Mouse (Mus musculus): ENCODE measurements at regions not wholly inside any gene's neighbourhood (a gene's known extent, or its start where the extent isn't known, plus 50 kb on each side); places are given as distances from the start of the nearest gene placed in this dataset.

DNA sequence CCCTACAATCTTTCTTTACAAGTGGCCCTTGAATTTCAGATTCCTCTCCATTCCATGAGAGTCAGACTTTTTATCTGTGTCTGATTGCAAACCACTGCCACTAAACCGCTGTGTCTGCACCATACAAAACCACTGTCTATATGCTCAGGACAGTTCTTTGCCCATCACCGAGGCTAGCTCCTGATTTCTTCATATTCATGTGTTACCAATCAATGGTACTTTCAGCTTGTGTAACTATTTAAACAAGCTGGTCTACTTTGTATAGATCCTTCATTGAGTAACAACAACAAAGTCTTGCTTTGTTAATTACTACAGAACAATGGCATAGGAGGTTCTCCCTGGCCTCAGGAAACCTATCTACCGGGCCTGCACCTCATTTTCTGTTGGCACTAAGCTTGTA is 164.0 kb downstream of the Gm11361 start:
- TF ChIP-seq CTCF (conservative IDR thresholded peaks at IDR 0.05 in 1 of 2, IDR thresholded peaks at IDR 0.05 in 1 of 2; ENCODE audit: low read depth in 2 of 2, low read length in 2 of 2) = no peak
- TF ChIP-seq HCFC1 (IDR thresholded peaks at IDR 0.05; ENCODE audit: low read depth, low read length) = no peak
- TF ChIP-seq POLR2A (IDR thresholded peaks at IDR 0.05; ENCODE audit: low read depth, low read length) = no peak
- no peak for TF ChIP-seq NRF1 (IDR thresholded peaks at IDR 0.05; ENCODE audit: low read depth, low read length)
- no peak for TF ChIP-seq SMC3 (IDR thresholded peaks at IDR 0.05; ENCODE audit: low read depth, low read length)
- no peak for TF ChIP-seq POLR2AphosphoS2 (IDR thresholded peaks at IDR 0.05; ENCODE audit: low read depth, low read length)
- TF ChIP-seq EP300 (IDR thresholded peaks at IDR 0.05; ENCODE audit: low read length) = no peak
- TF ChIP-seq MEF2A (IDR thresholded peaks at IDR 0.05; ENCODE audit: borderline replicate concordance, low read depth, low read length) = no peak
- TF ChIP-seq PAX5 (IDR thresholded peaks at IDR 0.05; ENCODE audit: low read length) = no peak
- TF ChIP-seq MAX (IDR thresholded peaks at IDR 0.05; ENCODE audit: low read length) = no peak
- no peak for TF ChIP-seq BHLHE40 (IDR thresholded peaks at IDR 0.05; ENCODE audit: low read depth, low read length)

Data from CH12.LX (cell line).